Mouse (Mus musculus): ENCODE data around the gene Heyl. TPM values are rescaled to one million over a fixed set of nuclear protein-coding genes. Genes with fewer than 3 reads are reported as not detected.
"Not testable (repeated sequence)": the region's sequence is repeated elsewhere in the genome, so short reads cannot be mapped to it uniquely, and the experiment has no call there.

The Heyl gene
- polyA plus RNA-seq, 1 experiment from 2014 or later = 18.5 TPM

DNA sequence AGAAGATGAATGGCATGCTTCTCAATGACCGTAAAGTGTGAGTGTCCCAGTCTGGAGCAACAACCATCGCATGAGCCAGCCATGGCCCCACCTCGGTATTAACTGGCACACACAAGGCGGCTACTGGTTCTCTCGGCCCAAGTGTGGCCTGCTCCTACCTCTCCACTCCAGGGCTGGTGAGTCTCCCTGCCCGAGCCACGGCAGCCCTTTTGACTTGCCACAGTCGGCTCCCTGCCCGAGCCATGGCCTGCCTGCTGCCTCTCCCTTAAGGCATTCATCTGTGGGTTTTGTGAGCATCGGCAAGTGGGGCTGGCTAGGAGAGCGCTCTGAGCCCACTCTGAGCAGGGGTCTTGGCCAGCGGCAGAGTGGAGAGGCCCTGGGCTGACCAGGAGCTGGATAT is 55.7 kb downstream of the Heyl start:
- no peaks in the 10 kb centered on the region for H3K27me3 ChIP-seq (ENCODE audit: control insufficient read depth, insufficient read depth, low read length)
- peaks cover 22% of the 10 kb centered on the region for H3K4me1 ChIP-seq (ENCODE audit: control insufficient read depth, insufficient read depth, low read length)
- peaks cover 50% of the 10 kb centered on the region for H3K36me3 ChIP-seq (ENCODE audit: control insufficient read depth, insufficient read depth, low read length)
- H3K9ac ChIP-seq (ENCODE audit: low read length) = no peak overlapping the region
- H3K27ac ChIP-seq (ENCODE audit: low read length) = no peak overlapping the region
- WGBS = 89% methylated on average over 12 of the region's 12 CpGs
- H3K4me2 ChIP-seq (ENCODE audit: low read depth, low read length) = no peak overlapping the region
- no peak for ATAC-seq (ENCODE audit: insufficient read depth, low FRiP score)
- no peaks in the 10 kb centered on the region for H3K9me3 ChIP-seq (replicated peaks; ENCODE audit: control insufficient read depth, low read length)
- H3K4me3 ChIP-seq (replicated peaks; ENCODE audit: low read length) = no peak overlapping the region

- Histone ChIP-seq H3K9me3 (replicated peaks; ENCODE audit: control insufficient read depth, low read length) (no peaks in the 10 kb centered on the region), H3K27ac (ENCODE audit: low read length) (no peak overlapping the region), H3K27me3 (ENCODE audit: control insufficient read depth, insufficient read depth, low read length) (no peaks in the 10 kb centered on the region), H3K4me3 (replicated peaks; ENCODE audit: low read length) (no peak overlapping the region), H3K4me1 (ENCODE audit: control insufficient read depth, insufficient read depth, low read length) (no peaks in the 10 kb centered on the region), H3K9ac (ENCODE audit: low read length) (no peak overlapping the region), H3K4me2 (ENCODE audit: low read depth, low read length) (no peak overlapping the region), H3K36me3 (ENCODE audit: control insufficient read depth, insufficient read depth, low read length) (peaks cover 66% of the 10 kb centered on the region)
- WGBS = 91% methylated on average over 3 of the region's 3 CpGs
- no peak for ATAC-seq (ENCODE audit: insufficient read depth, low FRiP score)
These were observed 59.0 kb downstream of the Heyl start for GRCm38 (mm10) chr4:123292390-123292789.

DNA sequence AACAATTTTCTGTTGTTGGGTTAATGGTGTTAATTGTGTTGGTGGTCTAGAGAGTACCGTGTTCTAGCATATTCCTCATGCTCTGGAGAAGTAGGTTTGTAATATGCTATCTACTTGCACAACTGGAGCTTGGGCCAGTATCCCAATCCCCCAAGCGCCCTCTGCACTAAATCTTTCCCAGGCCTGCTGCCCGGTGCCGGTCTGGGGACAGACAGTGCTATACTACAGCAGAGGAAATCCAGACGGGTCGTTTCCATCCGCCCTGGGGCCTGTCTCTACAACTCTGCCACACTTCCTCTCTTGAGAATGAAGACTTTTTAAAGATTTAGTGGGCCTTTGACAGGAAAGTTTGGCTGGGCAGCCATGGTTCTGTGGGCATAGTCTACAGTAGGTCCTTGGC is 59.6 kb downstream of the Heyl start:
- Histone ChIP-seq H3K27ac (ENCODE audit: low read length) (no peak overlapping the region), H3K4me2 (ENCODE audit: low read depth, low read length) (no peak overlapping the region), H3K4me1 (ENCODE audit: control insufficient read depth, insufficient read depth, low read length) (no peaks in the 10 kb centered on the region), H3K36me3 (ENCODE audit: control insufficient read depth, insufficient read depth, low read length) (peaks cover 65% of the 10 kb centered on the region), H3K9me3 (replicated peaks; ENCODE audit: control insufficient read depth, low read length) (no peaks in the 10 kb centered on the region), H3K27me3 (ENCODE audit: control insufficient read depth, insufficient read depth, low read length) (no peaks in the 10 kb centered on the region), H3K4me3 (replicated peaks; ENCODE audit: low read length) (no peak overlapping the region), H3K9ac (ENCODE audit: low read length) (no peak overlapping the region)
- no peak for ATAC-seq (ENCODE audit: insufficient read depth, low FRiP score)
- 88% methylated on average over 7 of the region's 7 CpGs for WGBS

DNA sequence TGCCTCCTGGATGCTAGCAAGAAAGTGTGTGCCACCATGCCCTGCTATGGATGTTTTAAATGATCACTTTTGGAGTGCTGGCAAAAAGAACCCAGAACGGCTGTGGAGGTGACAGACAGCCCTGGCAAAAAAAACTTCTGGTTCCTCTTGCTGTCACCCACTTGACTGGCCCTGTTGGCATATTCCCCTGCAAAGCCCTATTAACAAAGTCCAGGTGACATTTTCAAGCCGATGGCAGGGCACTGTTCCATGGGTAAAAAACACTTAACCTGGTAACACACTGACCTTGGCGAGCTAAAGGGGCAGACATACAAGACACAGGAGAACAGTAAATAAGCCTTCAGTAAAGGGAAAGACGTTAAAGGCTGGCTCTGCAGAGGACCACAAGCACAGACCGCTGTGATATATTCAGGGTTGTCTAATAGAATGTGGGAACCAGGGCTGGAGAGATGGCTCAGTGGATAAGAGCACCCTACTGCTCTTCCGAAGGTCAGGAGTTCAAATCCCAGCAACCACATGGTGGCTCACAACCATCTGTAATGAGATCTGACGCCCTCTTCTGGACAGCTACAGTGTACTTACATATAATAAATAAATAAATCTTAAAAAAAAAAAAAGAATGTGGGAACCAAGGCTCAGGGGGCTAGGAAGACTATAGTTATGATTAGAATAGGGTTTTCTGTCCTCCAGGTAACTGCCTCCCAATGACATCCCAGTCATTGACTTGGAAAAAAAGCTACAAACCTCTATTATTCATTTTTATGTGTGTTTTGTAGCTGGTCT is 60.5 kb downstream of the Heyl start:
- Histone ChIP-seq H3K4me1 (ENCODE audit: control insufficient read depth, insufficient read depth, low read length) (no peaks in the 10 kb centered on the region), H3K4me2 (ENCODE audit: low read depth, low read length) (no peak overlapping the region), H3K27ac (ENCODE audit: low read length) (no peak overlapping the region), H3K36me3 (ENCODE audit: control insufficient read depth, insufficient read depth, low read length) (peaks cover 65% of the 10 kb centered on the region), H3K9me3 (replicated peaks; ENCODE audit: control insufficient read depth, low read length) (no peaks in the 10 kb centered on the region), H3K27me3 (ENCODE audit: control insufficient read depth, insufficient read depth, low read length) (no peaks in the 10 kb centered on the region), H3K4me3 (replicated peaks; ENCODE audit: low read length) (no peak overlapping the region), H3K9ac (ENCODE audit: low read length) (no peak overlapping the region)
- 73% methylated on average over 7 of the region's 7 CpGs for WGBS
- no peak for ATAC-seq (ENCODE audit: insufficient read depth, low FRiP score)

DNA sequence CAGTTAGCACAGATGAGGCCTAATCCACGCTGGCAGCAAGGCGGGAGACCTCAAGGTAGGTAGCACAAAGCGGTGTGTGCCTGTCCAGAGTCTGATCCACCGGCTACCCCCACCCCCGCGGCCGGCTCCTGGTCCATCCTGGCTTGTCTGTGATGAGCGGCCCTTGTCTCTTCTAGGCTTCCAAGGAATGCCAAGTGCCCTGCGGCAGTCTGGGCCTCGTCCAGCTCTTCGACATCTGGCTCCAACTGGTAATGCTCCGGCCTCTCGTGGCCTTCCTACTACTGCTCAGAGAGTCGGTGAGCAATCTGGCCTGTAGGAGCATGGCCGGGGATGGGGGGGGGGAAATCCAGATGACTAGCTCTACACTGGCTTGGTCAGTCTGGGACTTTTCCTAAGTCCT is 61.7 kb downstream of the Heyl start:
- H3K4me2 ChIP-seq (ENCODE audit: low read depth, low read length); ATAC-seq (ENCODE audit: insufficient read depth, low FRiP score): not testable (repeated sequence)
- WGBS = 87% methylated on average over 15 of the region's 15 CpGs

GRCm38 (mm10) chr4:123295516-123296147 is 62.3 kb downstream of the Heyl start:
- H3K4me2 ChIP-seq (ENCODE audit: low read depth, low read length) = no peak overlapping the region

More for the DNA sequence above, 61.7 kb downstream of the Heyl start:
- peaks cover 70% of the 10 kb centered on the region for H3K36me3 ChIP-seq (ENCODE audit: control insufficient read depth, insufficient read depth, low read length)
- H3K27me3 ChIP-seq (ENCODE audit: control insufficient read depth, insufficient read depth, low read length); H3K4me3 ChIP-seq (replicated peaks; ENCODE audit: low read length); H3K9ac ChIP-seq (ENCODE audit: low read length); H3K4me1 ChIP-seq (ENCODE audit: control insufficient read depth, insufficient read depth, low read length); H3K9me3 ChIP-seq (replicated peaks; ENCODE audit: control insufficient read depth, low read length); H3K27ac ChIP-seq (ENCODE audit: low read length): not testable (repeated sequence)

GRCm38 (mm10) chr4:123296148-123296534 is 62.8 kb downstream of the Heyl start:
- no peaks in the 10 kb centered on the region for H3K4me1 ChIP-seq (ENCODE audit: control insufficient read depth, insufficient read depth, low read length)
- ATAC-seq (ENCODE audit: insufficient read depth, low FRiP score) = no peak
- 85% methylated on average over 5 of the region's 5 CpGs for WGBS
- H3K36me3 ChIP-seq (ENCODE audit: control insufficient read depth, insufficient read depth, low read length) = peaks cover 68% of the 10 kb centered on the region
- no peak overlapping the region for H3K4me3 ChIP-seq (replicated peaks; ENCODE audit: low read length)
- no peak overlapping the region for H3K9ac ChIP-seq (ENCODE audit: low read length)
- no peaks in the 10 kb centered on the region for H3K9me3 ChIP-seq (replicated peaks; ENCODE audit: control insufficient read depth, low read length)
- H3K27ac ChIP-seq (ENCODE audit: low read length) = no peak overlapping the region
- H3K27me3 ChIP-seq (ENCODE audit: control insufficient read depth, insufficient read depth, low read length) = no peaks in the 10 kb centered on the region
- no peak overlapping the region for H3K4me2 ChIP-seq (ENCODE audit: low read depth, low read length)

More at GRCm38 (mm10) chr4:123295516-123296147, 62.3 kb downstream of the Heyl start:
- no peak overlapping the region for H3K27ac ChIP-seq (ENCODE audit: low read length)
- WGBS = 87% methylated on average over 21 of the region's 21 CpGs
- H3K9me3 ChIP-seq (replicated peaks; ENCODE audit: control insufficient read depth, low read length) = no peaks in the 10 kb centered on the region
- ATAC-seq (ENCODE audit: insufficient read depth, low FRiP score) = no peak
- H3K4me1 ChIP-seq (ENCODE audit: control insufficient read depth, insufficient read depth, low read length) = no peaks in the 10 kb centered on the region
- no peak overlapping the region for H3K9ac ChIP-seq (ENCODE audit: low read length)
- H3K4me3 ChIP-seq (replicated peaks; ENCODE audit: low read length) = no peak overlapping the region
- peaks cover 71% of the 10 kb centered on the region for H3K36me3 ChIP-seq (ENCODE audit: control insufficient read depth, insufficient read depth, low read length)
- H3K27me3 ChIP-seq (ENCODE audit: control insufficient read depth, insufficient read depth, low read length) = no peaks in the 10 kb centered on the region

DNA sequence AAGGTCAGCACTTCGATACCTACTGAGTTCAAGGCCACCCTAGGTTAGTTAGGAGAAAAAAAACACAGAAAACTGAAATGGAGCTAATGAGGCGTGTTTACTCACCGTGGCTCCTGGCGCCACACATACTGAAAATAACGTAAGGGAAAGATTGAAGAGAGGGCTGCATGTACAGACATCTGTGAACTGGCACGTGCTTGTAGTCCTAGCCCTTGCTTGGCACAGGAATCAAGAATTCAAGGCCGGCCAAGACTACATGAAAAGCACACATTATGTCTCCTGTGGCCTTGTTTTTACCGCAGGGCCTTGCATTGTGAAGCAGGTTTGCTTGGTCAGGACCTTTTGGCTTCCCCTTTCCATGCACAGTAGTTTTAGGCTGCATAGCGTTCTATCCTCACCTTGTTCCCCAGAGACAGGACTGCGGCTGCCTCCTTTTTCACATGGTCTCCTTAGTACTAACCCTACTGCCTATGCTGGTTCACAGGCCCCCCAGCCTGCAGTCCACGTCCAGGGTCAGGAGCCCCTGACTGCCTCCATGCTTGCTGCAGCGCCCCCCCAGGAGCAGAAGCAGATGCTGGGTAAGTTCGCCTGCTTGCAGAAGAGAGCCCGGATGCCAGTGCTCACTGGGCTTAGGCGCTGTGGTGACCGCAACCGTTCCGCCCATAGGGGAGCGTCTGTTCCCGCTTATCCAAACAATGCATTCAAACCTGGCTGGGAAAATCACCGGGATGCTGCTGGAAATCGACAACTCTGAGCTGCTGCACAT is 64.0 kb downstream of the Heyl start:
- H3K27me3 ChIP-seq (ENCODE audit: control insufficient read depth, insufficient read depth, low read length) = no peaks in the 10 kb centered on the region
- 92% methylated on average over 21 of the region's 22 CpGs for WGBS

GRCm38 (mm10) chr4:123298226-123298625 is 64.9 kb downstream of the Heyl start:
- Histone ChIP-seq H3K4me2 (ENCODE audit: low read depth, low read length) (no peak overlapping the region), H3K9me3 (replicated peaks; ENCODE audit: control insufficient read depth, low read length) (no peaks in the 10 kb centered on the region), H3K36me3 (ENCODE audit: control insufficient read depth, insufficient read depth, low read length) (peaks cover 51% of the 10 kb centered on the region), H3K9ac (ENCODE audit: low read length) (no peak overlapping the region), H3K27ac (ENCODE audit: low read length) (no peak overlapping the region), H3K4me1 (ENCODE audit: control insufficient read depth, insufficient read depth, low read length) (no peaks in the 10 kb centered on the region), H3K4me3 (replicated peaks; ENCODE audit: low read length) (no peak overlapping the region), H3K27me3 (ENCODE audit: control insufficient read depth, insufficient read depth, low read length) (no peaks in the 10 kb centered on the region)
- 87% methylated on average over 4 of the region's 4 CpGs for WGBS
- no peak for ATAC-seq (ENCODE audit: insufficient read depth, low FRiP score)

More for the DNA sequence above, 64.0 kb downstream of the Heyl start:
- Histone ChIP-seq H3K4me1 (ENCODE audit: control insufficient read depth, insufficient read depth, low read length) (no peaks in the 10 kb centered on the region), H3K4me2 (ENCODE audit: low read depth, low read length) (no peak overlapping the region), H3K36me3 (ENCODE audit: control insufficient read depth, insufficient read depth, low read length) (peaks cover 56% of the 10 kb centered on the region), H3K9me3 (replicated peaks; ENCODE audit: control insufficient read depth, low read length) (no peaks in the 10 kb centered on the region), H3K27ac (ENCODE audit: low read length) (peak overlapping the region; percentile 23; the same call in 1 of the 2 replicates), H3K9ac (ENCODE audit: low read length) (no peak overlapping the region), H3K4me3 (replicated peaks; ENCODE audit: low read length) (no peak overlapping the region)
- ATAC-seq (ENCODE audit: insufficient read depth, low FRiP score) = no peak
